Mouse (Mus musculus) right cerebral cortex, postnatal 4 days (tissue): ENCODE results near the gene Adm.
"Not testable (repeated sequence)": the region's sequence is repeated elsewhere in the genome, so short reads cannot be mapped to it uniquely, and the experiment has no call there.

Experiments
- DNase-seq: peaks from one replicate; pipeline ENCODE4 v3.0.0-alpha.2; 2022

Gene Adm

GRCm38 (mm10) chr7:110629892-110630666 is 2.6 kb downstream of the Adm start:
- peak; percentile 89 for DNase-seq

GRCm38 (mm10) chr7:110631136-110631888 is 3.9 kb downstream of the Adm start:
- DNase-seq, result no peak

GRCm38 (mm10) chr7:110635929-110636328 is 8.5 kb downstream of the Adm start:
- no peak for DNase-seq

- DNase-seq, result no peak
Observed at GRCm38 (mm10) chr7:110636559-110636958, 9.1 kb downstream of the Adm start.

GRCm38 (mm10) chr7:110638305-110639110 is 11.0 kb downstream of the Adm start:
- no peak for DNase-seq

- DNase-seq, result no peak
Observed at GRCm38 (mm10) chr7:110639291-110639915, 11.9 kb downstream of the Adm start.

GRCm38 (mm10) chr7:110639958-110640357 is 12.5 kb downstream of the Adm start:
- DNase-seq, result not testable (repeated sequence)

- peak; percentile 61 for DNase-seq
Observed at GRCm38 (mm10) chr7:110645311-110645710, 17.9 kb downstream of the Adm start.

GRCm38 (mm10) chr7:110645859-110646258 is 18.4 kb downstream of the Adm start:
- no peak for DNase-seq

- DNase-seq, result no peak
Observed at GRCm38 (mm10) chr7:110646611-110647407, 19.3 kb downstream of the Adm start.

- no peak for DNase-seq
Observed at GRCm38 (mm10) chr7:110647559-110648454, 20.3 kb downstream of the Adm start.

GRCm38 (mm10) chr7:110648455-110649085 is 21.1 kb downstream of the Adm start:
- DNase-seq, result no peak

- DNase-seq, result no peak
Observed at GRCm38 (mm10) chr7:110649133-110649987, 21.9 kb downstream of the Adm start.

- DNase-seq, result no peak
Observed at GRCm38 (mm10) chr7:110650491-110650890, 23.0 kb downstream of the Adm start.

- DNase-seq, result no peak
Observed at GRCm38 (mm10) chr7:110651091-110651490, 23.6 kb downstream of the Adm start.

GRCm38 (mm10) chr7:110655230-110655629 is 27.8 kb downstream of the Adm start:
- no peak for DNase-seq

GRCm38 (mm10) chr7:110655966-110656365 is 28.5 kb downstream of the Adm start:
- no peak for DNase-seq

- no peak for DNase-seq
Observed at GRCm38 (mm10) chr7:110658378-110658928, 31.0 kb downstream of the Adm start.

- no peak for DNase-seq
Observed at GRCm38 (mm10) chr7:110666537-110666936, 39.1 kb downstream of the Adm start.
